Mouse (Mus musculus) urinary bladder, postnatal 36 days (tissue): ENCODE measurements at regions not wholly inside any gene's neighbourhood (a gene's known extent, or its start where the extent isn't known, plus 50 kb on each side); places are given as distances from the start of the nearest gene placed in this dataset.
"Not testable (repeated sequence)": the region's sequence is repeated elsewhere in the genome, so short reads cannot be mapped to it uniquely, and the experiment has no call there.

ENCODE experiments used
- DNase-seq, 2 experiments: peaks; one replicate each; pipeline ENCODE4 v3.0.0; 2022; ENCODE audit warnings: low spot score in 2 of 2, mixed read lengths in 1 of 2

DNA sequence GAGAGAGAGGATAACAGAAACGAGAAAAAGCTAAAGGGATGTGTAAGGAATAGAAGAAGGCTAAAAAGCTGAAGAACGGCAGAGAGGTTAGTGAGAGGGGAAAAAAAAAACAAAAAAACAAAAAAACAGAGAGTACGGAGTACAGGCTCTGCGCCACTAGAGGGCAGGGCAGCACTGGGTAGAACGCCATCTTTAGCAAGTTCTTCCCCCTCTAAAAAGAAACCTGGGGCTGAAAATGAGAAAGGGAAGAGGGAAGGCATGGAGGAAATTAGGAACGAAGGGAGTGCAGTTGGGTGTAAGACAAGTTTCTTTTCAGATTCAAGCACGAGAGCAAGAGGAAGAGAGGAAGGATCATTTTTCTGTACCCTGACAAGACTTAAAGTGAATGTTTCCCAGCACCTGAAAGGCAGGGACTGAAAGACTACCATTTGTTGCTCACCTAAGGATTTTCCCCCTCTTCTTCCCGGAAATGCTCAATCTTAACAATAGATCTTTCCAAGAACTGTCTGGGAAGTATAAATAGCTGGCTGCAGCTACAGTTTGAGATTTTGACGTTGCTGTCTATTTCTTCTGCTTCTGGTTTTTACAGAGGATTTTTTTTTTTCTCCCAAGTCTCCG, 195.6 kb downstream of the Fam198b start:
- peak; percentile 32 to 54 for DNase-seq

DNA sequence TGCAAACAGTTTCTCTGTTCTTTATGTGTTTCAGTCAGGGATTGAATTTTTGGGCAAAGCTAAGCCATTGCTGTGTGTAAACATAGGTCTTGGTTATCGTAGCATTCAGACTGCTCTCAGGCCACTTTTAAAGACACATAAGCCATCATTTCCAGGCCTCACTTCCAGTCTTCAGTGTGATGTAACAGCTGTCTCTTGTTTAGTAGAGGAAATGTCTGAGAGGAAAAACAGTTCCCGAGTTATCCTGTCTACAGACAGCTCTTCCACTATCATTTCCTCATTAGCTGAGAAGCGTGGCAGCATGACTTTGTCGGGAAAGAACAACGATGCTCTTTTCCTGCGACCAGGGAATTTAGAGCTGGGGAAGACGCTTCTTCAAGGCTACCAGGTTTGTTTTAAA, 196.9 kb downstream of the Fam198b start:
- DNase-seq: no peak

DNA sequence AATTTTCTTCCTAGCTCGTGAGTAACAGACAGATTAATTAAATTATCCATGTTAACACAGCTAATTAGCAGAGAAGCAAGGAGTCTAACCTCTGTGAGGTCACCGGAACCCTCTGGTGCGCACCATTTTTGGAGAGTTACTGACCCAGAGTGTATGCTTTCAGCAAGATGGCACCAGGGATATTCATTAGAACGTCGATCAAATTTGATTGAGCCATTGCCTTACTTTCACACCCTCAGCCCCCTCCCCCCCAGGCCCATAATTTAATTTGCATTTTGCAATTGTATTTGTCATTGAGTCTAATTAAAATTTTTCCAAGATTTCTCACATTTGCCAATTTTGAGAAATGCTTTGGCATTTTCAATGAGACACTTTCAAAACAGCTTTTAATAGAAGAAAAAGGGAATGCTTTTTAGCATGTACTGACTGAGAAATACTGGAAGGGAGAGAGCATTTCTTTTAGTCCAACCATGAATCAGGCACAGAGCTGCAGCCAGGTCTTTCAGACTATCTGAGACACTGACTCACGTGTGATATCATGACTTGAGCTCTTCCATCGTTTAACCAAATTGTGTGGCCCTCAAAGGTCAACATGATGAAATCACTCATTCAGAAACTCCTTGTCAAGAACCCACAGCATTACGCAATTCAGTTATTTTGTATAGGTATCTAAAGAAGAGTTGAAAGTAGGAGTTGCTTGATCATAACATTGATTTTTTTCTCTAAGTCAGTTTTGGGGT, 198.6 kb downstream of the Fam198b start:
- no peak for DNase-seq

DNA sequence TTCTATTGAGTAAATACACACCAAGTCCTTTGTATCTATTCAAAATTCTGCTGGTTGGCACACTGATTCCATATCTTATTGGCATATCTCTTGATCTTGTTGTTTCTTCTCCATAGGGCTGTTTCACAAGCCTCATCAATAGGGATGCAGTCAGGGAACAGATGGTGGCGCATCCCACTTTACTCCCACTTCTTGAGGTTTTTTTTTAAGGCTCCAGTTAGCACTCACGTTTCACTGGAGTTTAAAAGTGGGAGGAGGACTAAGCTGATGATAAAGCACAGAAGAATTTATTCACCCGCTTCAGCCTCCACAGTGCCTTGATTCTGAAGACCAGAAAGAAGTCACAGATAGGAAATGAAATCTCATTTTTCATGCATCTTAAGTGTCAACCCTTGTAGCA, 199.8 kb downstream of the Fam198b start:
- no peak for DNase-seq

DNA sequence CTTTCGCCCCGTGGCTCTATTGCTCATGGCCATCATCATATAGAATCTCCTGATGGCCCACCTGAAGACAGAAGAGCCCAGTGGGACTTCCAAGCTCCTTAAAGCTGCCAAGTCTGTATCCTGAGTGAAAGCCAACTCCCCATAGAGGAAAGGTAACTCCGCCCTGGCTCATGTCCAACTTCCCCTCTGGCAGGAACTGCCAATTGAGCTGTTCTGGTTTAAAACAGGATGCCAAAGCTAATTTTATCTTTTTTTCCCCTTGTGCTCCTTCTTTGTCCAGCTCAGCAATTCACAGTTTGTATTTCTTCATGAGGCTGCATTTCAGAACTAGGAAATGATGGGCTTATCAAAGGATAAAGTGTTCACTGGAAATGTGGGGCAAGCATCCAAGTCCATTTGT, 215.3 kb downstream of the Fam198b start:
- DNase-seq: peak in 1 of 2 experiments; percentile 7

DNA sequence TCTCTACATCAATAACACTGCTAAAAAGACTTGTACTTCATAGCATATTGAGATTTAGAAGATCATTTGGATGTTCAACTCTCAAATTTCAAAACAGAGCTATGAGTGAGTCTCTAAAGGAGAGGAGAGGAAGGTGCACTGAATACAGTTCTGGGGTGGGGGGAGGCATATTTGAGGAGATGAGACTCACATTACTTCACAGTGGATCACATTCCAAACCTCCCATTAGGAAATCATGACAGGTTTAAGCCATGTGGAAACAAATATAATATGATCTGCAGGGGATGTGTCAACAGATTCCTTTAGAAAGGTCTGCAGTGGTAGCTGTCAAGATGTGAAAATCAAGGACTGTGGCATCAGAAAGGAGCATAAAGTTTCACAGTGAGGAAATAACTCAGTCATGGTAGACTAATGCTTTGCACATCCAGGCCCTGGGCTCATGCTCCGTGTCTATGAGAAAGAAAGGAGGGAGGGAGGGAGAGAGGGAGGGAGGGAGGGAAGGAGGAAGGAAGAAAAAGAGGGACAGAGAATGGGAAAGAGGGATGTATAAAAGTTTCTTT, 235.9 kb downstream of the Fam198b start:
- no peak for DNase-seq

DNA sequence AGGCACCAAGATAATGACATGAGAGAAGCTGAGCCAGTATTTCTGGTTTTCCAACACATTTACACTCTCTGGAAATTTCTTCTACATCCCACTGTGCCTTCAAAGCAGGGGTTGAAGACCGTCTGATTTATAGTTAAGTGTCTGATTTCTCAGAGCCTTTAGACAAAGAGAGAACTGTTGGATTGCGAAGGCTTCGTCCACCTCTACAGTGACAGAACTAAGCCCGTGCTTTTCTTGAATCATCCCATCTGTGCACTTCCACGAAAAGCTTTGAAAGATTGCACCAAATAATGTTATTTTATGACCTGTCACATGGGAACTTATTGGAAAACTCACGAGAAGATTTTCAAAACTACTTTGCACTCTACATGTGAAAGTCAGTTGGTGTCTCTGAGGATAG, 239.3 kb downstream of the Fam198b start:
- no peak for DNase-seq

DNA sequence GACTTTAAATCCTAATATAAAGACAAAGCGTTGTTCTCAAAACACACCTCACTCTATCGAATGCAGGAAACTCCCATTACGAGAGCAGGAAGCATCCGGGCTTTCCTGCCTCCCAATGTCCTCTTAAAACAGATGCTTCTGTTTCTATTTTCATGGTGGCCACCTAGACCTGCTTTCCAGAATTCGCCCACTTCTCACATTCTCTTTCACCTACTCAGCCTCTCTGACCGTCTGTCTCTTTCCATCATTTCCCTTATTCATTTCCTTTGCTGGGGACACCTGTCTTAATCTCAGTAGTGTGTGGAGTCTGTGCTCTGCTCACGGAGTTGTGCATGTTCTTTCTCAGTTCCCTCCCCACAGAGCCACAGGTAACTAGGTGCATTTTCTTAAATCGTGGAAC, 240.3 kb downstream of the Fam198b start:
- no peak for DNase-seq

DNA sequence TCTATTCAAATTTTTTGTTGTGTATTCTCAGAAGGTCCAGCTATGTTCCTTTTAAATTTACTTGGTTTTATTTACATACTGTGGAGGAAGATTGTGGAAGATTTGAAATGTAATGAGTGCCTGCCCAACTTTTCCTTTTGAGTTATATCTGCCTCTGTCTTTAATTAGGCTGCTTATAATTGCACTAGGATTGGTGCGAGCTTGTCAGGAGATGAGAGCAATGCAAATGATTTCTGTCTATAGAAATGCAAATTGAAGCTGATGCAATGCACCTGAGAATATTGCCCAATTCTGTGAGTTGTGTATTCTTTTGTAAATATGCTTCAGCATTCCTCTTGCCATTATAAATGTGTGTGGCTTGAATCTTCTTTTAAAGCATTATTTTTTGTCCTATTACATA, 257.4 kb downstream of the Fam198b start:
- no peak for DNase-seq

DNA sequence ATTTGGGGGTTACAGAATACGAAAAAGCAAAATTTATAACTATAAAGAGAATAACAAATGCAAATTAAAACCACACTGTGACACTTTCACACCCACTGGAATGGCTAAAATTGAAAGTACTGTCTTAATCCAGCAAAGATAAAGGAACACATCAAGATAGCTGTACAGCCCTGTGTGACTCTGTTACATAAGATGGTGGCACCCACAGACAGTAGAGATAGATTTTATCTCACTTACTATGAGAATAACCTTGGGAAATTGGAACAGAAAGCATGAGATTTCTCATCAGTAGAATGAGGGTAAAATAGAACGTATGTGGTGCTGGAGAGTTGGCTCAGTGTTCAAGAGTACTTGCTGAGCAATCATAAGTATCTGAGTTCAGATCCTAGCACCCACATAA, 276.1 kb downstream of the Fam198b start:
- no peak for DNase-seq

DNA sequence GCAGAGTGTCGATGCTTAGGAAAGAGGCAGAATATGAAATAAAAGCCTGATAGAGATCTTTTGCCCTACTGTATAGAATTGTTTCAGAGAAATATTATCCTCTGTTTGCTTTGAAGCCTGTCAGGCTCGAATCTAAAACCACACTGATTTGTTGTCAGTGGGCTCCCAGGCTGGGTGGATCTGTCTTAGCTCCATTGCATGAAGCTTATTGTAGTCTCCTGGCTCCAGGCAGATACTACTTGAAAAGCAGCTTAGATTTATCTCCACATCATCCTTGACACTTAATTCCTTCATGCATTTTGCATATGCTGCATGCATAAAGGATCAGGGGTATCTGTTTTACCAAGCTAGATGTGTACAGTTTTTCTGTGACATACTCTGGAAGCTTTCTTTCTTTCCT, 297.4 kb downstream of the Fam198b start:
- no peak for DNase-seq

DNA sequence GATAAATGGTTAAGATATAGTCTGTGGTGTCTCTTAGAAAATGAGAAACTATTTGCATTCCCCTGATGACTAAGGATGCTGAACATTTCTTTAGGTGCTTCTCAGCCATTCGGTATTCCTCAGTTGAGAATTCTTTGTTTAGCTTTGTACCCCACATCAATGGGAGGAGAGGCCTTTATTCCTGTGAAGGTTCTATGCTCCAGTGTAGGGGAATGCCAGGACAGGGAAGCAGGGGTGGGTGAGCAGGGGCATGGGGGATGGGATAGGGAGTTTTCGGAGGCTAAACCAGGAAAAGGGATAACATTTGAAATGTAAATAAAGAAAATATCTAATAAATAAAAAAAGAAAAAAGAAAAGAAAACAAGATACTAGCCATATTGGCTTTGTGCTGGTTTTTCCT, 297.8 kb downstream of the Fam198b start:
- DNase-seq: not testable (repeated sequence)

DNA sequence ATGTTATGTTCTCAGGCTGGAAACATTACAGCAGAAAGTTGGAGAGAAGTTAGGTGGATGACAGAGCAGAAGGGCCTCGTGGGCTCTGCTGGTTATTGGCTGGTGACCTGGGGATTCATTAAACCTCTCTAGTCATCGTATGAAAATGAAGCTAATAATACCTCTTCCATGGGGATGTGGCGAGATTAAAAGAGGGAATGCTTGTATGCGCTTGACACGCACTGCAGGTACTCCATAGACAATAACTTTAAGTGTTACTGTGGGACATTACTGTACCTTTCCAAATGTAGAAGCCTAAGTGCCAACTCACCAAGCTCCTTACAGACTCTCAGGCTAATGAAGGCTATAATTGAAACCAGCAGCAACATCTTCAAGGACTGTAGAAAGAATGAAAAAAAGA, 303.1 kb downstream of the Fam198b start:
- no peak for DNase-seq

DNA sequence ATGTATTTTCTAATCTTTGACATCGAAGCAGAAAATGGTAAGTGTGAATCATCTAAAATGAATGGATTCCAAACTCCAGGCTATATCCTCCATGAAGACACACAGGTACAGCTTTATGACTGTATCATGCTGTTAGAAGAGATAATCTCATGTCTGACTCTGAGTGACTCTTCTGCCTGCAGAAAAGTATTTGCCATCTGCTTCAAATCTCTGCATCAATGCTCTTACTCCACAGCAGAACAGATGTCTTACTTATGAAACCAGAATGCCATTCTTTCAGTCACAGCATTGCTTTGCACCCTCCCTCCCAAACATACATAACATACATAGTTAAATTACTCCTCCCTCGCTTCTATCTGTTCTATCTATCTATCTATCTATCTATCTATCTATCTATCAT, 316.6 kb downstream of the Fam198b start:
- no peak for DNase-seq

DNA sequence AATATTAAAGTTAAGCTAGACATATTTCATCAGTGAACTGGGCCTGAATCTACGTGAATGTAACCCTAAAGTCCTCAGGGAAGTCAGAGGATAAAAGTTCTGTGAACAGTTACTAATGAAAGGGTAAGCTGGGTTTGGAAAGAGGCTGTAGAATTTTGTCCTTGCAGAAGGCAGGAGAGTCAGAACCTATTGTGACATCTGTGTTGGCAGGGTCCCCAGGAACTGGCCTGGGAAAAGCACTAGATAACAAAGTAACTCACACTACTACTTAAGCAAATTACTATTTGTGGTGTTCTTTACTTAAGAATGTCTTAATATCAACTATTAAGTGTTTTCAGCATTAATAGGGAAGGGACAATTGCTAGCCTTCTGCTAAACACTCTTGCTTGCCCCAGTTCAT, 320.5 kb downstream of the Fam198b start:
- peak in 1 of 2 experiments; percentile 16 for DNase-seq

DNA sequence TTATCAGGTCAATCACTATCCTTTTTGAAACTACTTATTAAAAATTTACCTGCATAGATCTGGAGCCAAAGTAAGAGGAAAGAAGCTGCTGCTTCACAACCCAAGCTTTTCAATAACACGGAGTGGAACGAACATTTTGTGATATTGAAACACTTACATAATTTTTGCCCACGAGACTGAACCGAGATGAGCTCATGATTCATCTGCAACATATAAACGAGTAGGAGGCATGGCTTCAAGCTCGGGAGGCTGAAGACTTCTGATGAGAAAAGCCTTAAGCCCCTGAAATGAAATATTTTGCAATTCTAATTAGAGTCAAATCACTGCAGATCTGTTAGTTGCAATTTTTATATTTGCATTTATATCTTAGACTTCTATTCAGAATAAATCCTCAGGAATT, 321.0 kb downstream of the Fam198b start:
- no peak for DNase-seq

DNA sequence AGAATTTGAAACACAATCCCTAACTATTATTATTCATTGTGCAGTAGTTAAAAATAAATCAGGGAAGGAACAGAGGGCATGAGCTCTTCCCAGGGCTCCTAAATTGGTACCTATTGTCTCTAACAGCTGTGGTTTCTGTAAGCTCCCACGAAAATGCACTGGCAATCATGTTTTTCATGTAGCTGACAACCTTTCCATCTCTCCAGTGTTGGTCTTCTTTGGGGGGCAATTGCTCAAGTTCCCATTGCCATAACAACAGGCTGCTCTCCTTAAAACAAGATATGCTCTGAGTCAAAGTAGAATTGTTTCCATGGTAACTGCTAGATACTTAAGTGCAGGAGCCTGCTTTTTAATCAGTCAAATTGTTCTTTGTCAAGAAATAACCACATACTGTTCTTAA, 322.7 kb downstream of the Fam198b start:
- no peak for DNase-seq

DNA sequence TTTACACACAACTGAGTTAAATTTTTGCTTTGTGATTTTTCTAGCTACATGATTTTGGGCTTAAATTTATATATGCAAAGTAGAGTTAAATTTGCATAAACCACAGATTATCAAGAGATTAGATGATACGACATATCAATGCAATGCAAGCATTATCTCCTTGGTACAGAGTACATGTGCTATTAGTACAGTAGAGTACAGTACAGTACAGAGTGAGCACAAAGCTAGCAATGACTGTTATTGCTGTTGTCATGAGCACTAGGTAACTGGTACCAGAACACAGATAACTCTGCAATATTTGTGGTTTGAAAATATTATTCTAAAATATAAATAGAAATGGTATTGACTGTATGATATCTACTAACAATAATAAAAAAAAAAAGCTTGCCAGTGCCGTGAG, 323.7 kb downstream of the Fam198b start:
- DNase-seq: no peak

DNA sequence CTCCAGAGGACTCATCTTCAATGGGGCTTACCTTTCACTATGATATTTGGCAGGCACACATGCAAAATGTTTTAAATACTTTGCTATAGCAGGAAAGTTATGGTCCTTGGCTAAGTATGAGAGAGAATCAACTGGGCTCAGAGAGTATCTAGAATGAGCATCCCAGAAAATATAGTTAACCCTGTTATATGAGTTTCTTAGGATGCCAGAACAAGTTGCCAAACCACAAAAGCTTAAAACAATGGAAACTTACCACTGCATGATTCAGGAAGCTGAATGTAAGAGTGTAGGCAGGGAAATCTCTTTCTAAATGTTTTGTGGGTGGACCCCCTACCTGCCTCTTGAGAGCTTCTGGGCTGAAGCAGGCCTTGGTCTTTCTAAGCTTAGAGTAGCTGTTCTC, 325.3 kb downstream of the Fam198b start:
- DNase-seq: no peak

DNA sequence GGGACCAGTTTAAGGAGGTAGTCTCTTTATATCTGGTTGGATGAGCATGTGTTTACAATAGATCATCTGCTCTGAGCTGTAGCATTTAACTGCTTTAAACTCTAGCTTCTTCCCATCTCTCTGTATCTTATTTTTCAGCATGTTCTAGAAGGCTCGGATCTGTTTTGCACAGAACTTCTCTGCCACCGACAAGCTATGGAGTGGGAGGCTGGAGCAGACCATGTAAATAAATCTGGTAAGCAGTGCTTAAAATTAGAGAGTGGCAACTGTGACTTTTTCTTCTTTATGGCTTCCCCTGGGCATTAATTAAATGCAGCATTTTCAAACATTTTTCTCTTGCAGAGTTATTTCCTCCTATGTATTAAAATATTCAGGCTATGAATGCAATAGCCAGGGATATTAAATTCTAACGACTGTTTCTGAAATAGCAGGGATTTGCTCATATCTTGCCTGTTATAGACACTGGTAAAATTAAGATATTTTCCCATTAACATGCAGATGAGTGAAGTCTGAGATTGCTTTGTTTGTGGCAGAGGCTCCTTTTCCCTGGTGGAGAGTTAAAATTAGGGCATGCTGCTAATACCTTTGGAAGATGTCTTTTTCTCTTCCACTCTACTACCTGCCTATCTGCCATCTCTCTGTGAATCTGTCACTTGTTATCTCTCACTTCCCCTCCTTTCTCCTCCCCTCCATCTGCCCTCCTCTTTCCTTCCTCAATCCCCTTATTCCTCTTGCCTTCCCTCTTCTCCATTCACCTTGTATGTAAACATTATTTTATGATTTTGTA, 327.2 kb downstream of the Fam198b start:
- DNase-seq: no peak

DNA sequence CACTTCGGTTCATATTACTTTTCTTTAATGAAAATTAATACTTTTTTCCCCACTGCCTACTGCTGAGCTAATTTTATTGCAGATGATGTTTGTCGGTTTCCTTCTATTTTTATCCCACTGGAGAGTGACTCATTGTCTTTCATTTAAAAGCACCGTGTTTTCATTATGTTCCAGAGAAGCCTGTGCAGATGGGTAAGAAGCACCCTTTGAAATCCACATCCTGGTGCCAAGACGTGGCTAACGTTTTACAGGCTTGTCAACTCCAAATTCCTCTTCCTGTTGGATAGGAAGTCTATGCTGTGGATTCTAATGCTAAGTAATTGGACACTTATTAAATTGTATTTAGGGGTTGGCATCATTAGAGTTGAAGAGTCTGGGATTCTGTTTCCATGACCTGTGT, 364.3 kb downstream of the Fam198b start:
- DNase-seq: no peak

DNA sequence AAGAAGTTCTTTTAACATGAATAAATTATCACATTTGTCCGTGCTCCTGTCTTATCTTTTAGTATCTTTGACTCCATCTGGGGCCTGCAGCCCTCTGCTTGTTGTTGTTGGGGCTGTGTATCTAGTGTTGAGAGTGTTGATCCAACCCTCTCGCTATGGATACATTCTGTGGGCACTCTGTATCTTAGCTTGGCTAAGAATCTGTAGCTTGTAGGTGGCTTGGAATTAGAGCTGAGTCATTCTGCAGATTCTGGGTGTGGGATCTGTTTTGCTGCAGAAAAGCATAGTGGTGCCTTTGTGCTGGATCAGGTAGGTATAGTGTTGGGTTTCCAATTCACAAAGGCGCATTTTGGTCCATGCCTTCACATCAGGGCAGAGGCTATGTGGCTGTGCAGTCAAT, 365.6 kb downstream of the Fam198b start:
- no peak for DNase-seq

DNA sequence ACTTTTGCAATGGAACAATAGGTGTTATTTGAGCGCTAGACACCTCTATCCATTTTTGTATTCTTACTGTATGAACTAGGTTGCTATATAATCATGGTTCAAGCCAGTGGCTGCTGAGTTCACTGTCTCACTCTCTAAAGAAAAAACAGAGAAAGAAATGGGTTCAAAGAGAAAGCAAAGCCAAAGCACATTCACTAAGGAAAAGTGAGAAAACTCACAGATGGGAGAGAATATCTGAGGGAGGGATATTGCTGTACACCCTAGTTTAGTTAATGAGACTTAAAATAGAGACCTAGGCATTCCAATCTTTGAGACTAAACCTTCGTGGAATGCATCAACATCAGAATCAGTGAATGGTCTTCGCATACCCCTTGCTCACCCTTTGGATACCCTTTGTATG, 371.0 kb downstream of the Fam198b start:
- DNase-seq: no peak
